Mouse (Mus musculus) c-Kit-positive CD71-positive TER-119-positive erythroid progenitor cells, embryonic 14.5 days (primary cell): ENCODE data around the gene Akap13.
"Not testable (repeated sequence)": the region's sequence is repeated elsewhere in the genome, so short reads cannot be mapped to it uniquely, and the experiment has no call there.

Experiments
- DNase-seq: peaks from one replicate; pipeline ENCODE4 v3.0.0-alpha.2; 2013; ENCODE audit warnings: low spot score

Akap13 gene

DNA sequence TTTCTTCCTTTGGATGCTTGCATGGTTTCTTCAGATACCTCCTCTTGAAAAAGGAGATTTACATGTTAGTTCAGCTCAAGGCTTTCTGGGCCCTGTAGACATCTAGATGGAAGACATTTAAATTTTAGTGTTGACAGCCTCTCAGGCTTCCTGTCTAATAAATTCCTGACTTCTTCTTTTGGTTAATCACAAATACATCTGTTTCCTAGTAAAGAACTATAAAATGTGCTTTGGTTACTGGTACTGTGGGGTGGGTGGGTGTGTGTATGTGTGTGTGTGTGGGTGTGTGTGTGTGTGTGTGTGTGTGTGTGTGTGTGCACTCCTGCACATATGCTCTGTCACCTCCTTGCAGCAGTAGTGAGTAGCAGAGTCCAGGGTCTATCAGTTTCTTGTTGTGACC is 262.0 kb downstream of the Akap13 start:
- DNase-seq = no peak

DNA sequence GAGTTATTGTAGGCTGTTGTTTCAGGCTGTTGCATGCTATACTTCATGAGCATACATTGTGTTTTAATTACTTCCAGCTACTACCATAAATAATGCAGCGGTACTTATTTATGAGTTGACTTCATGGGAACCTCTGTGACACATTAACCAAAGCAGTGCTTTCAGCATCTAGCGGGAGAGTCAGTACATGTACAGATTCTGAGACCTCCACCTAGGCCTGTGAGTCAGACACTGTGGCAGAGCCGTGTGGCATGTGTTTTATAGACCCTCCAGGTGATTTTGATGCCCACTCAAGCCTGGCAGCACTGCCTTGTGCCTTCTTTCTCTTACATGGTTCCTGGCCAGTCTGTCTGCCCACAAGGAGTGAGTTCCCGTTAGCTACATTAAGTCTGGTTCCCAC is 266.0 kb downstream of the Akap13 start:
- no peak for DNase-seq

DNA sequence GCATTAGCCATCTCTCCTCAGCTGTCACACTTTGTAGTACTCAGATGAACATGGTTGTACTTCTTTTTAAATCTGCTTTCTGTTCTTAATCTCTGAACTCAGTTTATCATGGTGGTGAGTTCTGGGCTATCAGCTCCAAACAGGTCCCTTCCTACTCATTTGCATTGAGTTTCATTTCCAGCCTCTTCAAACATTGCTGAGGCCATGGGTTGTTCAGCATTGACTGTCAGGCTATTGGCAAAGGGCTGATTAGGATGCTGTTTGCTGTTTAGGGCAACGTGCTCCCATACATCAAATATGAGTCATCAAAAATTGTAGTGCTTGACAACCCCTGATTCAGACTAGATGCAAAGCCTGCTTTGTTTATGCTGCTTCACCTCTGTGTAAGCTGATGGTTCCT is 268.7 kb downstream of the Akap13 start:
- DNase-seq = no peak

DNA sequence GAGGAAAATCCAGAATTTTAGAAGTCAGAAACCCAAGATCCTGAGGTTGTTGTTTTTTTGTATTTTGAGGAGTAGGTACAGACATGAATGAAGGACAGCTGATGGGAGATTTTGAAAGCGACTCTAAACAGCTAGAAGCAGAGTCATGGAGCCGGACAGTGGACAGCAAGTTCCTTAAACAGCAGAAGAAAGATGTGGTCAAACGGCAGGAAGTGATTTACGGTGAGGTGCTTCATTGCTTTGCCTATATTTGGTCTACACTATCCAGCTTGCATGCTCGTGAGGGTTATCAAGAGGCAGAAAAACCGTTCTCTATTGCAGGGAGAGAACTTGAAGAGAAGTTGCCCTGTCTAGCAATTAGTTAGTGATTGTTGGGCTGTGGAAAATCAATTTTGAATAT is 270.6 kb downstream of the Akap13 start:
- DNase-seq = no peak

DNA sequence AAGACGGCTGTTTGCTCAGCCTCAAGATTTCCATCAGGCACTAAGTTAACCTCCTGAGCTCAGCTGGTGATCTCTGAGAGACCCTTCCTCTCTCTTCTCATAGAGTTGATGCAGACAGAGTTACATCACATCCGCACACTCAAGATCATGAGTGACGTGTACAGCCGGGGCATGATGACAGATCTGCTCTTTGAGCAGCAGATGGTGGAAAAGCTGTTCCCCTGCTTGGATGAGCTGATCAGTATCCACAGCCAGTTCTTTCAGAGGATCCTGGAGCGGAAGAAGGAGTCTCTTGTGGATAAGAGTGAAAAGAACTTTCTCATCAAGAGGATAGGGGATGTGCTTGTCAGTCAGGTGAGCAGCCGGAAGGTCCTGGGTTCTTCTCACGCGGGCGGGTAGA is 271.5 kb downstream of the Akap13 start:
- no peak for DNase-seq

DNA sequence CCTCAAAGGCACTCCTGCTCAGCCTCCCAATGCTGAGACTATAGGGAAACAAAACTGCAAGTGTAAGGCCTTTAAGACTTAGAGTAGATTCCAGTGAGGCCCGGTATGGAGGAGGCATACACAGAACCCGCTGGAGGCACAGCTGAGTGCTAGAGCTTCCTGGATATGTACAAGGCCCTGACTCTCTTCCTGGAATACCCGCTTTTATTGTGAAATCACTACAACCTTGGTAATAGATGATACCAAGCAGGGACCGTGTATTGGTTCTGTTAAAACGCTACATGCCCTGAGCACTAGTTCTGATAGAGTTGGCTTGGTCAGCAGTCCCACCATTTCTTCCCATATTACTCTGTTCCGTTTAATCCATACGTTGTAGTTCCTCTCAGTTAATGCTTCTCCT is 274.3 kb downstream of the Akap13 start:
- DNase-seq = no peak

DNA sequence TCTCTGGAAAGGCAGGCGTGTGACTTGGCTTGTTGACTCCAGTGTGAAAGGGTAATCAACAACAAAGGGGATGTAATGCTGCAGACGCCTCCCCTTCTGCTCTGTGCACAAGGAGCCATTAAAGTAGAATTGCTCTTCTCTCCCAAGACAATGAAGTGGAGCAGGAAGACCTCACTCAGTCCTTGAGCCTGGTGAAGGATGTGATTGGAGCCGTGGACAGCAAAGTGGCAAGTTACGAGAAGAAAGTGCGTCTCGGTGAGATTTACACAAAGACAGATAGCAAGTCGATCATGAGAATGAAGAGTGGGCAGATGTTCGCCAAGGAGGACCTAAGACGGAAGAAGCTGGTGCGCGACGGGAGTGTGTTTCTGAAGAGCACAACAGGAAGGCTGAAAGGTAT is 274.9 kb downstream of the Akap13 start:
- DNase-seq = no peak

DNA sequence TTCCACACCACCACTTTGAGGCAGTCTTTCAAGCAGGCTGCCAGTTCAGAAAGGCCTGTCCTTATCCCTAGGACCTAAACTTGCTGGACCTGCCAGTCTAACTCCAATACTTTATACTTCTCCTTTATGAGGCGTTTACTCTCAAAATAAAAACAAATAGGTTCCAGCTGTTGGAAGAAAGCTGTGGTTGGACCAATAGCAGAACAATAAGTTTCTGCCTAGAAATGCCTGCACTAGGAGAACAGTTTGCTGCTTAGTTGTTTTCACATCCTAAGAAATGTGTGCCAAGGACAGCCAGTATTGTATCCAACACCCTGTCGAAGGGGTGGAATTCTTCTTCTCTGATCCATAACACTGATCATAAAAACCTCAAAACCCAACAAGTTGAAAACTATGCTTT is 276.6 kb downstream of the Akap13 start:
- DNase-seq = no peak

DNA sequence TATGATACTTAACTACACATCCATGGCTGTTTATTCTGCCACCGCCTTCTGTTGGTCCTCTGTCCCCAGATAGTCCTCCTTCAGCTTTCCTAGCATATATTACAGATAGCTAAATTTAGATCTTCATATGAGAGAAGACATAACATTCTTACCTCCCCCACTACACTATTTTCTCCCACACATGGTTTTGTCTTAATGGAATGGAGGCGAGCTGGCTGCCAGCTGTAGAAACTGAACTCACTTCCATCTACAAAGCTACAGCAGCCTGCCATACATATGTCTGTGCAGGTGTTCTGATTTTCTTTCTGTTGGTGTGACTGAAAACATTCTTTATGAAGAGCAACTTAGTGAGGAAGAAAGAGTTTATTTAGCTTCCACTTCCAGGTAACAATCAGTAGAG is 277.8 kb downstream of the Akap13 start:
- DNase-seq = no peak

DNA sequence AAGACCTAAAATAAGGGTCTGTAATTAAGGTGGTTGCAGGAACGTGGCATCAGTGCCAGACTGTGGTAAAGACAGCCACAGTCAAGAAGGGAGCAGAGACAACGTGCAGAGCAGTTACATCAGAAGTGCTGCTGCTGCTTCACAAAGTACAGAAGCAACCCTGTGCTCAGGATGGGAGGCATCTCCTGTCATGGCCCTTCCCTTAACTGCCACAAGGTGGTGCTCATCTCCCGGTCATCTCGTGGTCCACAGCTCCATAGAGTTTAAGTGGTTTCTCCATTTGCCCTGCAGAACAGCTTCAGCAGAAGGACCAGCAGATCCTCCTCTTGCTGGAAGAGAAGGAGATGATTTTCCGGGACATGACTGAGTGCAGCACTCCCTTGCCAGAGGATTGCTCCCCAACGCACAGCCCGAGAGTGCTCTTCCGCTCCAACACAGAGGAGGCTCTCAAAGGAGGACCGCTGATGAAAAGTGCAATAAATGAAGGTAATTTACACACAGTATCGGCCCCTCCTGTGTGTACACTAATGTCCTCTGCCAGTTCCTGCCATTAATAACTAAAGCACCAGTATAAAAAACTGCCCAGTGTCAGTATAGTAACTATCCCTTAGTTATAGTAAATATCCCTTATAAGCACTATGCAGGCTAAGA is 283.9 kb downstream of the Akap13 start:
- DNase-seq = peak; percentile 67

DNA sequence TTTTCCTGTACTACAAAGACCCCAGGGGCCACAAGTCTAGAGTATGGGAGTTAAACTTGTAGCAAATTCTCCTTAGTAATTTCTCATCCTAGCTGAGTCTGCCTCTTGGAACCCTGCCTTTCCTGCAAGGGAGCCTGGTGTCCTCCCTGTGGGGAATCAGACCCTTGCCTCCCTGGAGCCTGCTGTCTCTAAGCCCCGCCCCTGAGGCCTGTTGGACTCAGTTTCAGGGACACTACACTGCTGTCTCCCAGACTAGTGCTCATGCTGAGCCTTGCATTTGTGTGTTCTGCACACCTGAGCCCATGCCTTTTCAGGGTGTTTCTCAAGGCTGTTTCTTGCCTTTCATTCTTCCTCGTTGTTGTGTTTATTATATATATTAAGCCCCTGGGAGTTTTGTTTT is 289.2 kb downstream of the Akap13 start:
- DNase-seq = no peak

DNA sequence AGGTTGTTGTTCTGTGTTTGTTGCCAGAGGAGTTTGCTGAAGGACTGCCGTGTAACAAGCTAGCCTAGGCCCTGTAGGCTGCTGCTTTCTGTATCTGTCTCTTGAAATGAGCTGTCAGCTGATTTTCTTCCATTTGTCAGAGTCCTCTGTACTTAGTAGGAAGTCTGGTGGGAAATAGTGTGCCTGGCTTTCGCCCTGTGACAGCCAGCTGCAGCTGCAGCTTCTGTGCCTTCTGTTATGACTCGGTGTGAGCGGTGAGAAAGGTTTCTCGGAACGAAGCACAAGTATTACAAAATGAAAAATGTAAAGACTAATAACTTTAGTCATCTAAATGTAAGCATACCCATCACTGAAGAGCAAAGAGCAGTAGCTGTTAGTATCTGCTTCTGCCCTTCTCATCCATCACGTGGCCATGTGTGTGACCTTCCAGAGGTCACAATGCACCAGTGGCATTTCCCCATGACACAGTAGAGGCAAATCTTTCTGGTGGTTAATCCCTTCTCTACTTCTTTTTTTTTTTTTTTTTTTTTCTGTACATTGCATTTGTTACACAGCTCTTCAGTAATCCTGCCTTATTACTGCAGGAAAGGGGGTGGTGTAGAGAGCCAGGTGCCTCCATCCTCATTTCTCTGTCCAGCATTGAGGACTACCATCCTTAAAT is 289.8 kb downstream of the Akap13 start:
- DNase-seq = no peak

DNA sequence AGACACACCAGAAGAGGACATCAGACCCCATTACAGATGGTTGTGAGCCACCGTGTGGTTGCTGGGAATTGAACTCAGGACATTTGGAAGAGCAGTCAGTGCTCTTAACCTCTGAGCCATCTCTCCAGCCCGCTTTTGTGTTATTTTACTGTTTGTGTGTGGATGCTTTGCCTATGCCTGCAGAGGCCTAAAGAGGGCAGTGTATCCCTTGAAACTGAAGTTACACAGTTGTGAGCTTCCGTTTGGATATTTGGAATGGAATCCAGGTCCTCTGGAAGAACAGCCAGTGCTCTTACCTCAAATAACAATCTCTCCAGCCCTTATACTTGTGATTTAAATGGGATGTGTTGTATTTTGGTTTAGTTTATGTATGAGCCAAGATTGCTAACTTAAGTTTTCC is 290.6 kb downstream of the Akap13 start:
- DNase-seq = not testable (repeated sequence)

DNA sequence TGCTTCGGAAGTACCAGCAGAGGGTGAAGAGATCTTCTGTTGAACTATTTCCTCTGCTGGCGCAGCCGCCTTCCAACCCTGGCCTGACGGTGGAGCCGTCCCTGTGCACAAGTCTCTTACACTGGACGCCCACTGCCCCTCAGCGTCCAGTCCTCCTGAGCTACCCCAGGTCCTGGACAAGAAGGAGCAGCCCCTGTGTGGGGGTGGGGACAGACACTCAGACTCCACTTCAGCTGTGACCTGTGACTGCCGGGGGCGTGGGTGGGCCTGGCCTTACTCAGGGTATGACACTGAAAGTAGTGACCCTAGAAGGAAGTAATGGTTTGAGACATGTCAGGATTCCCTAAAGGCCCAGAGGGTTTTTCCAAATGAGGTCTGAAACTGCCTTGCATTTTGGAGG is 295.2 kb downstream of the Akap13 start:
- DNase-seq = no peak

DNA sequence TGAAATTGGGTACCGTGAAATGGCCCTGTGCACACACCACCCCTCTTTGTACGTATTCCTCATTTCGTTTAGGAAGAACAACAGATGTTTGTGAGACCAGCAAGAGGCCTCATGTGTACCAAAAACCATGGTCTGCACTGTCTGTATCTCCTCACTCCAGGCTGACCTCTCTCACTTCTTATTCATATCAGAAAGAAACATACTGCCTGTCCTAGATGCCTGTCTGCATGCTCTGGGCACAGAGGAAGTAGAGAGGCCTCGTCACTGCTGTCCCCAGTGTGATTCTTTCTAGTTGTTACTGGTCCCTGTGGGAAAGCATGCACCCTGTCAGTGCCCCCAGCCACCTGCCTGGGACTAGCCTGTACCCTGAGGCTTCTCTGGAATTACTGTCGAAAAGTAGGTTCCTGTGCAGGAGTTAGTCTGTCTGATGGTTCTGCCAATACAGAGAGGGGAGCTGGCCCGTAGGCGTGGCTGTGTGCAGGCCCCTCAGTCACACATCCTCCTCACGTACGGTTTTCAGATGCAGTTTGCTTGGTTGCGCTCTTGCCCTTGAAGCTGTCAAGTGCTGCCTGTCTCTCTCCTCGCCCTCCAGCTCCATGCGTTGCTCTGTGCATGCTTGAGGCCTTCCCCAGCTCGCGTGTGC is 295.9 kb downstream of the Akap13 start:
- peak; percentile 59 for DNase-seq

DNA sequence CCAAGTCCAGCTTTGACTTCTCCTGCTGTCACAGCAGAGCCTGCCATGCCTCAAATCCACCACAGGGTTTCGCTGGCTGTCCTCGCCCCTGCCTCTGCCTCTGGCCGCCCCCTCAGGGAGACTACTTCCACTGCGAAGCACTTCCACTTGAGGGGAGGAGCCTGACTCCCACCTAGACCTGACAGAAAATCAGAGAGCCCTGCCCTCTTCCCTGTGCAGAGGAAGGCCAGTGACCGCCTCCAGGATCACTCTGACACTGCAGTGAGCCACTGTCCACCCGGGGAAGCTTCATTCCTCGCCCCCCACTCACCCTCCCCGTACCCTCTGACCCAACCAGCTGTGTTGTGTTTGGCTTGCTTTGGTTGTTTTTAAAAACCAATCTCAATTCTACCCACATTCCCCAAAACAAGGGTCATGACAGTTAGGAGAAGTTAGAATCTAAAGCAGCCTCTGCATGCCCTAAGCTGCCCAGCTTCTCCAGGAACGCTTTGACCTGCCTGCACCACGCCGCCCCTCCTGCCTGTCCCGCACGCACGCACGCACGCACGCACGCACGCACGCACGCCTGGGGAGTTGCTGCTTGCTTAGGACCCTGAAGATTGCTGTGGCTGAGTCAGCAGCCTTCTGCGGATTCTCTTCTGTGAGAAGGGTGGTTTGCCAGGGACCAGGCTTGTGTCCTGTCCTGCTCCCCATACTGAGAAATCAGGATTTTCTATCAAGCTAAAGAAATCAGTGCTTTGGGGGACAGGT is 297.3 kb downstream of the Akap13 start:
- DNase-seq = no peak

DNA sequence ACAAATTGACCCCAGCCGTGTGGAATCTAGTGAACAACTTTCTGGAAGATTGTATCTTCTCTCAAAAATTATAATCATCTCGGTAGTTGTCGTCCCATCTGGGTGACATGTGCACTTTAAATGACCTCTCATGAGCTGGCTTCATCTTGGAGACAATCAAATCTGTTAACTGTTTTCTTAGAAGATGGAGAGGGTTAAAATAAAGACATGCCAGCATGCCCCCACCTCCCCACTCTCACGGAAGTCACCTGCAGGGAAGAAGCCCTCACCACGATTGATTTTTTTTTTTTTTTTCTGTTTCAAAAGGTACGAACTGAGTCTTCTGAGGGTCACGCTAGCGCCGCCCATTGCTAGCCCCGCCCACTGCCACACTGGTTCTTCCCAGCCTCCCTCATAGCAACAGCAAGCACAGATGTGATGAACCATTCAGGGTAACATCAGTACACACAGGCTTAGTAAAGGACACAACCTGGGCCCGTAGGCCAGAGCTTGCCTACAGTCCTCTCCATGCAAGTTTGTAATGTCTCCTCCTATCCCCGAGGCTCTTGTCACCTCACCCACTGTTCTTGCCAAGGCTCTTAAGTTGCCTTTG is 298.0 kb downstream of the Akap13 start:
- no peak for DNase-seq

DNA sequence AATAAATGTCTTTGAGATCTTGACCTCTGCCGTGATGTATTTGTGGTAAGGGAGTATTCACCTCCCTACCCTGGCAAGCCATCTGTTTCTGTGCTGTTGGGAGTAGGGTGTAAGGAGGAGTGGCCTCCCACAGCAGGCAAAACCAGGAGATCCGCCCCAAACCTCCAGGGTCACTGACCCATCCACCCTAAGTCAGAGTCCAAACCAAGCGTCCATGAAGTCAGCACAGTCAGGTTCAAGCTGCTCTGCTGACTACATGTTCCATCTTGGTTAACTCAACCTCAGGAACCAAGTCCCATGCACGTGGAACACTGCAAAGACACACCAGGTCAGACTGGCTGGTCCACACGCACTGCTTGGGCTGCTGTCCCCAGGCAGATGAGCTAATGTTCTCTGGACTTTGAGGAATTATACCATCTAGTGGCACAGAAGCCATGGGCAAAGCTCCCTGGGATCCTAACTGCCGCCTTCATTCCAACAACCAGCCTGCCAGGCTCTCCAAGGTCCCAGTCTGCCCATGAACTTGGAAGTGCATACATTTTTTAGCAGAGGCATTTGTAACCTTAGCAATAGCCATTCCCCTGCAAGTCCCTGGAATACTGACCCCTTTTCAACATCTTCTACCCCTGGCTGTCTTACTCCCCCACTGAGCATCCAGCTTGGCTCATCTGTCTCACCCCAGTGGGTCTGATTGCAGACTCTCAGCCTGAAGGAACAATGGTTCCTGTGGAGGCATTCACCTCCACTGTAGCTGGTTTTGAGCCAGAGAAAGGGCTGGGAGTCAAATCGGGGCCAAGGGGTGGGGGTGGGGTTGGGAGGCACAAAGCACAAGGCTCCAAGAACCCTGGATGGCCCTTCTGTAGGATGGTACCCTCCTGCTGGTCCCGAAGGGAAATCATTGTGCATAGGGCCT is 299.5 kb downstream of the Akap13 start:
- DNase-seq = no peak

DNA sequence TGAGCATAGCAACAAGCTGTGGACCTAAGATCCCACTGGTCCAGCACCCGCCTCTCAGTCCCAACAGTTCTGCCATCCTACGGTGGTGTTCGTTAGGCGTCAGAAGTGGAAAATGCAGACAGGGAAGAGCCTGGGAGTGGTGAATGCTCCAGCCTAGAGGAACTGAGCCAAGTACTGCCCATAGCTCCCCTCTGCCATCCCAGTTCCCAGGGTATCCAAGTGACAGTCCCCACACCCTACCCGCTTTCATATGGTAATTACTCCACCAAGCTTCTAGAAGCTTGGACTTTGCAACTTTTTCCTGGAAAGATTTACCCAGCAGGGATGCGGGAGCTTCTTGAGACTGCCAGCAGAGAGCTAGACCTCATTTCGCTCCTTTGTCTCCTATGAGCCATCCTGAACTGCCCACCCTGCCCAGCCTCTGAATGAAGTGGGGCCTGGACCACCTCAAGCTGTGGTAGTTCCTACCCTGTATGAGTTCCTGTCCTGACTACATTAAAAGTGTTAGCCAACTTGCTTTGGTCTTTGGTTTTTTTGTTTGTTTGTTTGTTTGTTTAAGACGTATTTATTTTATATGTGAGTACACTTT is 300.6 kb downstream of the Akap13 start:
- no peak for DNase-seq

DNA sequence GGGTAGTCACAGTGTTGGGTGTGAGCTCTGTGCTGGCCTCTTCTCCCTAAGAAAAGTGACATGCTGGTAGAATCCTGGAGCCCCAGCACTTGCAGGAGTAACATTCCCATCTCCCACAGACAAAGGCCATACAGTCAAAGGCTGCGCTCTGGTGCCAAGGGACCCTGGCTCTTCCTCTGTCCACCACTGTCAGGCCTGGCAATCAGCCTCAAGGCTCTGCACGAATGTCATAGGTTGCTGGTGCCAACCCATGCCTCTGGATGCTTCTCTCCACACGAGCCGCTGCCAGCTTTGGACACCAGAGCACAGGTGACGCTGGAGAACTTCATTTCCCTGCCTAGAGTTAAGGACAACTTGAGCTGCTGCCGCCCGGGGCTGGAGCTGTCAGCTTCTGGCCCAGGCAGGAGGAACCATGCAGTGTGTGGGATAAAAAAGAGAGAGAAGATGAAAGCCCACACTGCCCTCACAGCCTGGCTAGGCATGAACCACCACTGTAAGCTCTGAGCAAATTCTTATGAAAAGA is 304.7 kb downstream of the Akap13 start:
- DNase-seq = no peak
